Mouse (Mus musculus) embryonic facial prominence, embryonic 11.5 days (tissue): ENCODE measurements at regions not wholly inside any gene's neighbourhood (a gene's known extent, or its start where the extent isn't known, plus 50 kb on each side); places are given as distances from the start of the nearest gene placed in this dataset.

Experiments
- ATAC-seq: fragments of 200-750 bp; cut with Nextera tagmentation; replicated peaks from 2 replicates; pipeline ENCODE4 v1.8.0; 2017; ENCODE audit warnings: low read depth; ENCODE audit not compliant: insufficient number of reproducible peaks, low FRiP score, low TSS enrichment
- DNase-seq: peaks from one replicate; pipeline ENCODE4 v3.0.0-alpha.2; 2015; ENCODE audit warnings: low spot score
- H3K27ac ChIP-seq: fragments of 300-500 bp; sonication (generic); replicated peaks from 2 replicates; pipeline ENCODE4 v1.5.1; 2014; ENCODE audit warnings: mild to moderate bottlenecking, low read depth, low read length, control low read depth
- H3K27me3 ChIP-seq: fragments of 300-500 bp; sonication (generic); 2 replicates; pipeline ENCODE4 v1.6.1; 2014; ENCODE audit warnings: mild to moderate bottlenecking, low read length, moderate library complexity, mixed read lengths; ENCODE audit not compliant: control insufficient read depth, insufficient read depth
- H3K36me3 ChIP-seq: fragments of 300-500 bp; sonication (generic); replicated peaks from 2 replicates; pipeline ENCODE4 v1.6.1; 2014; ENCODE audit warnings: low read depth, mild to moderate bottlenecking, low read length, moderate library complexity, mixed read lengths; ENCODE audit not compliant: control insufficient read depth, insufficient read depth
- H3K4me1 ChIP-seq: fragments of 300-500 bp; sonication (generic); 2 replicates; pipeline ENCODE4 v1.6.1; 2014; ENCODE audit warnings: low read length, mixed read lengths; ENCODE audit not compliant: control insufficient read depth, insufficient read depth
- H3K4me2 ChIP-seq: fragments of 300-500 bp; sonication (generic); 2 replicates; pipeline ENCODE4 v1.6.1; 2014; ENCODE audit warnings: low read depth, mild to moderate bottlenecking, control low read depth, low read length, moderate library complexity
- H3K4me3 ChIP-seq: fragments of 300-500 bp; sonication (generic); 2 replicates; pipeline ENCODE4 v1.5.1; 2014; ENCODE audit warnings: low read depth, low read length, control low read depth
- H3K9ac ChIP-seq: fragments of 300-500 bp; sonication (generic); replicated peaks from 2 replicates; pipeline ENCODE4 v1.6.1; 2014; ENCODE audit warnings: mild to moderate bottlenecking, control low read depth, low read length
- H3K9me3 ChIP-seq: fragments of 300-500 bp; sonication (generic); replicated peaks from 2 replicates; pipeline ENCODE4 v1.6.1; 2016; ENCODE audit warnings: mild to moderate bottlenecking, low read length, inconsistent platforms, mixed read lengths; ENCODE audit not compliant: control insufficient read depth
- WGBS: fragments of 180-500 bp; shearing (Covaris S2); extraction: QIAGEN DNeasy Blood & Tissue Kit; methylation state at CpG from one replicate; pipeline ENCODE4 v1.1.7; 2014; 5-methylcytosine and 5-hydroxymethylcytosine counted together

- DNase-seq (peak; percentile 88), ATAC-seq (0 out of 2 replicates have a peak, but pooled peaks have one; percentile 51)
- Histone ChIP-seq H3K36me3 (no peaks in the 10 kb centered on the region), H3K4me3 (no peak overlapping the region), H3K9ac (no peak overlapping the region), H3K27me3 (no peaks in the 10 kb centered on the region), H3K4me1 (no peaks in the 10 kb centered on the region), H3K27ac (no peak overlapping the region), H3K9me3 (no peaks in the 10 kb centered on the region), H3K4me2 (no peak overlapping the region)
- WGBS, result 19% methylated on average over 16 of the region's 16 CpGs
Observed at GRCm38 (mm10) chr9:111918275-111918940, 228.3 kb upstream of the Stac start.

- ATAC-seq (peak; percentile 86), DNase-seq (peak; percentile 86)
- 26% methylated on average over 17 of the region's 17 CpGs for WGBS
- Histone ChIP-seq H3K9ac (no peak overlapping the region; the same call in 1 of the 2 replicates), H3K27me3 (no peaks in the 10 kb centered on the region), H3K27ac (no peak overlapping the region), H3K4me3 (no peak overlapping the region), H3K36me3 (no peaks in the 10 kb centered on the region), H3K4me2 (no peak overlapping the region), H3K9me3 (no peaks in the 10 kb centered on the region), H3K4me1 (no peaks in the 10 kb centered on the region)
Observed at GRCm38 (mm10) chr9:111916684-111917535, 226.8 kb upstream of the Stac start.

GRCm38 (mm10) chr9:111908806-111909205, 218.7 kb upstream of the Stac start:
- Histone ChIP-seq H3K9me3 (no peaks in the 10 kb centered on the region), H3K27me3 (no peaks in the 10 kb centered on the region), H3K36me3 (no peaks in the 10 kb centered on the region), H3K4me1 (no peaks in the 10 kb centered on the region), H3K9ac (no peak overlapping the region), H3K27ac (no peak overlapping the region), H3K4me2 (no peak overlapping the region), H3K4me3 (no peak overlapping the region)
- ATAC-seq (no peak), DNase-seq (peak; percentile 54)
- WGBS, result 43% methylated on average over 4 of the region's 4 CpGs

- Histone ChIP-seq H3K4me1 (no peaks in the 10 kb centered on the region), H3K4me3 (no peak overlapping the region), H3K27ac (no peak overlapping the region), H3K27me3 (no peaks in the 10 kb centered on the region), H3K36me3 (no peaks in the 10 kb centered on the region), H3K9me3 (no peaks in the 10 kb centered on the region), H3K9ac (no peak overlapping the region), H3K4me2 (no peak overlapping the region)
- ATAC-seq (no peak), DNase-seq (no peak)
Observed at GRCm38 (mm10) chr9:111900196-111900595, 210.0 kb upstream of the Stac start.

- H3K4me2 ChIP-seq, result no peak overlapping the region
- H3K9ac ChIP-seq, result no peak overlapping the region
- 78% methylated on average over 5 of the region's 5 CpGs for WGBS
- no peaks in the 10 kb centered on the region for H3K9me3 ChIP-seq
- ATAC-seq (no peak), DNase-seq (no peak)
- no peaks in the 10 kb centered on the region for H3K36me3 ChIP-seq
- no peaks in the 10 kb centered on the region for H3K27me3 ChIP-seq
- no peak overlapping the region for H3K4me3 ChIP-seq
- H3K27ac ChIP-seq, result no peak overlapping the region
- no peaks in the 10 kb centered on the region for H3K4me1 ChIP-seq
Observed at GRCm38 (mm10) chr9:111897626-111898025, 207.5 kb upstream of the Stac start.

- no peak overlapping the region for H3K27ac ChIP-seq
- WGBS, result 60% methylated on average over 2 of the region's 2 CpGs
Observed at GRCm38 (mm10) chr9:111879710-111880109, 189.6 kb upstream of the Stac start.

GRCm38 (mm10) chr9:111876846-111877245, 186.7 kb upstream of the Stac start:
- 89% methylated on average over 5 of the region's 5 CpGs for WGBS
- no peak for DNase-seq
- Histone ChIP-seq H3K4me1 (no peaks in the 10 kb centered on the region), H3K9ac (no peak overlapping the region), H3K36me3 (no peaks in the 10 kb centered on the region), H3K27me3 (no peaks in the 10 kb centered on the region), H3K4me2 (no peak overlapping the region), H3K4me3 (no peak overlapping the region), H3K9me3 (no peaks in the 10 kb centered on the region), H3K27ac (no peak overlapping the region)
- no peak for ATAC-seq

More at GRCm38 (mm10) chr9:111879710-111880109, 189.6 kb upstream of the Stac start:
- H3K4me1 ChIP-seq, result no peaks in the 10 kb centered on the region
- no peak overlapping the region for H3K4me3 ChIP-seq
- ATAC-seq, result no peak
- no peak overlapping the region for H3K4me2 ChIP-seq
- H3K9me3 ChIP-seq, result no peaks in the 10 kb centered on the region
- DNase-seq, result no peak
- no peaks in the 10 kb centered on the region for H3K27me3 ChIP-seq
- no peak overlapping the region for H3K9ac ChIP-seq
- no peaks in the 10 kb centered on the region for H3K36me3 ChIP-seq

GRCm38 (mm10) chr9:111870466-111870865, 180.3 kb upstream of the Stac start:
- WGBS, result 93% methylated on average over 7 of the region's 7 CpGs
- DNase-seq (no peak), ATAC-seq (no peak)
- H3K4me3 ChIP-seq, result no peak overlapping the region
- no peak overlapping the region for H3K9ac ChIP-seq
- H3K36me3 ChIP-seq, result no peaks in the 10 kb centered on the region
- H3K27me3 ChIP-seq, result no peaks in the 10 kb centered on the region
- no peak overlapping the region for H3K27ac ChIP-seq
- no peaks in the 10 kb centered on the region for H3K9me3 ChIP-seq
- no peaks in the 10 kb centered on the region for H3K4me1 ChIP-seq
- H3K4me2 ChIP-seq, result no peak overlapping the region
